Mouse (Mus musculus) kidney, postnatal 0 days (tissue): ENCODE results near the gene Hnrnpdl. TPM values are rescaled to one million over a fixed set of nuclear protein-coding genes. Genes with fewer than 3 reads are reported as not detected.

ENCODE experiments used
- ATAC-seq: fragments of 200-750 bp; cut with Nextera tagmentation; replicated peaks from 2 replicates; pipeline ENCODE4 v1.8.0; 2017; ENCODE audit warnings: low read depth, moderate number of reproducible peaks, moderate TSS enrichment, moderate library complexity; ENCODE audit not compliant: low FRiP score
- DNase-seq: peaks from one replicate; pipeline ENCODE4 v3.0.0-alpha.2; 2016; ENCODE audit warnings: low spot score
- H3K27ac ChIP-seq: fragments of 300-500 bp; sonication (generic); 2 replicates; pipeline ENCODE4 v1.5.1; 2014; ENCODE audit warnings: mild to moderate bottlenecking
- H3K27me3 ChIP-seq: fragments of 300-500 bp; sonication (generic); 2 replicates; pipeline ENCODE4 v1.6.1; 2014; ENCODE audit warnings: low read length, mixed read lengths; ENCODE audit not compliant: insufficient read depth
- H3K36me3 ChIP-seq: fragments of 300-500 bp; sonication (generic); 2 replicates; pipeline ENCODE4 v1.6.1; 2014; ENCODE audit warnings: low read length, mixed read lengths; ENCODE audit not compliant: insufficient read depth
- H3K4me1 ChIP-seq: fragments of 300-500 bp; sonication (generic); replicated peaks from 2 replicates; pipeline ENCODE4 v1.6.1; 2014; ENCODE audit warnings: antibody characterized with exemption, low read length, mixed read lengths; ENCODE audit not compliant: insufficient read depth
- H3K4me2 ChIP-seq: fragments of 300-500 bp; sonication (generic); 2 replicates; pipeline ENCODE4 v1.6.1; 2014; ENCODE audit warnings: mild to moderate bottlenecking, low read length, moderate library complexity, mixed read lengths
- H3K4me3 ChIP-seq: fragments of 300-500 bp; sonication (generic); replicated peaks from 2 replicates; pipeline ENCODE4 v1.5.1; 2014; ENCODE audit warnings: low read depth, low read length
- H3K9ac ChIP-seq: fragments of 300-500 bp; sonication (generic); 2 replicates; pipeline ENCODE4 v1.6.1; 2014; ENCODE audit warnings: low read depth, low read length
- H3K9me3 ChIP-seq: fragments of 300-500 bp; sonication (generic); replicated peaks from 2 replicates; pipeline ENCODE4 v1.6.1; 2016; ENCODE audit warnings: low read length, inconsistent platforms, mixed read lengths
- CTCF ChIP-seq: IDR thresholded peaks from 2 replicates; pipeline ENCODE4 v1.5.1; 2016; ENCODE audit warnings: antibody characterized with exemption, low read depth, mild to moderate bottlenecking, moderate library complexity
- WGBS: fragments of 180-500 bp; shearing (Covaris S2); extraction: QIAGEN DNeasy Blood & Tissue Kit; methylation state at CpG from one replicate; pipeline ENCODE4 v1.1.7; 2014; 5-methylcytosine and 5-hydroxymethylcytosine counted together
- polyA plus RNA-seq: library from polyadenylated mRNA; unstranded; fragments of >200 nt; fragmentation: Nextera tagmentation; extraction: Ambion mirVana; gene quantifications from 2 replicates; pipeline ENCODE4 v1.2.1, GENCODE M21; 2015

Hnrnpdl gene
- polyA plus RNA-seq, 1 experiment from 2014 or later = 118 TPM

DNA sequence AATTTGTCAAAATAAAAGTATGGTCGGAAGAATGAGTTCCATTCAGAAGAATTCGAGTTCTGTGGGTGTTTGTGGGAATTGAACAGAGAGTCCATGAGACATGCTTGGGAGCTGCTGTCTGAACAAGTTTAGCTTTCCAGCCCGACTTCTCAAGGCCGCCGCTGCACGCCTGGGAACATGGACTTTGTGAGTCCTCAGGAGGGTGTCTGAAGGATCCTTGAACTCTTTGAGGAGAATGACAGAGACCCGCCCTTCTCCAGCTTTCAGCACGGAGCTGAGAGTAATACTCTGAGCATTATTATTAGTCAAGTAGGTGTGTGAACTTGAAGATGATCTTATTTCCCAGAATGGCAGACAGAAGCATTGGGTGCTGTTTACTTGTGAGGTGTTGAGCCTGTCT, 3.0 kb upstream of the Hnrnpdl start:
- no peak for ATAC-seq
- H3K27ac ChIP-seq = no peak overlapping the region
- H3K36me3 ChIP-seq = no peaks in the 10 kb centered on the region
- no peaks in the 10 kb centered on the region for H3K27me3 ChIP-seq
- no peak overlapping the region for H3K9ac ChIP-seq
- no peak overlapping the region for H3K4me2 ChIP-seq
- peaks cover 6% of the 10 kb centered on the region; the same call in 1 of the 2 replicates for H3K4me1 ChIP-seq
- no peak for TF ChIP-seq CTCF
- H3K4me3 ChIP-seq = no peak overlapping the region
- no peaks in the 10 kb centered on the region for H3K9me3 ChIP-seq
- DNase-seq = no peak
- WGBS = 88% methylated on average over 8 of the region's 8 CpGs

DNA sequence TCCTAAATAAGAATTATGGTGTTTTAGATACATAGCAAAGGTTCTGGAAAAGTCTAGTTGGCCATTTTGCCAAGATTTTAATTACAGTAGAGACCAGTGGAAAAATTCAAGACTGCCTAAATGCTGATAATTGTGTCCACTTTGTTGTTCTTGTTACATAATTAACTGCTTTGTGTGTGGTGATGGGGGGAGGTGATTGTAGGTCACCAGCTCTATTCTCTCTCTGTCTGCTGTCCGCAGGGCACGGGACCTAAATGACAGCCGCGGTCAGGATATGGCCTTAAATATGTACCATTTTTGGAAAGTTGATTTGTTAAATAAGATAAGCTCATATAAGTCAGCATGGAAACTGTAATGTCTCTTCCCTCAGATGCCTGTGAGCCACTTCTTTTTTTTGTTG, 1.8 kb upstream of the Hnrnpdl start:
- H3K4me2 ChIP-seq = no peak overlapping the region; the same call in 1 of the 2 replicates
- 0 out of 2 replicates have a peak, but pooled peaks cover 2% of the 10 kb centered on the region for H3K36me3 ChIP-seq
- no peak for TF ChIP-seq CTCF
- H3K4me1 ChIP-seq = peaks cover 6% of the 10 kb centered on the region; the same call in 1 of the 2 replicates
- no peak overlapping the region for H3K9ac ChIP-seq
- ATAC-seq (no peak), DNase-seq (no peak)
- no peak overlapping the region; the same call in 1 of the 2 replicates for H3K4me3 ChIP-seq
- H3K9me3 ChIP-seq = no peaks in the 10 kb centered on the region
- H3K27ac ChIP-seq = no peak overlapping the region
- no peaks in the 10 kb centered on the region for H3K27me3 ChIP-seq
- 76% methylated on average over 4 of the region's 4 CpGs for WGBS

DNA sequence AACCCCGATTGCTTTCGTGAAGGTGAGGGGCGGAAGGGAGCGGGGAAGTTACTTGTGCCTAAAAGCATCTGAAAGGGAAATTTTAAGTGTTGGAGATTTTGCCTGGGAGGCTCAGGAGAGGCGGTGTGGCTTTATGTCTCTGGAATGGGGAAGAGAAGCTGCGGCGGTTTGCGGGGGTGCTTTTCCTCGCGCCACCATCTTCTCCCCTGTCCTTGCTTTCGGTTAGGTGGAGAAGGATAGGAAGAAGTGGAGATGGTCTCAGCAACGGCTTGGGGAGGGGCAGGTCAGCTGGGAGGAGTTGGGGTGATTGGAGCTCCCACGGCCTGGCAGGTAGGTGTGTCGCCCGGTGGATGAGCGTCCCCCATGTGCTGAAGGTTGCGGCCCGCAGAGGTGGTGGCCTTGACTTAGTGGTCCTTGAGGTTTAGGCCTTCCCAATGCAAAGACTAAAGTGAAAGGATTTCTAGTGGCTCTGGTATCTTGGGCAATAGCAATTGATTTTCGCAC, 869 bp upstream of the Hnrnpdl start:
- DNase-seq (peak; percentile 53), ATAC-seq (no peak)
- peak overlapping the region; percentile 95 for H3K4me2 ChIP-seq
- peak overlapping the region; percentile 96 for H3K4me3 ChIP-seq
- no peak for TF ChIP-seq CTCF
- under 1% methylated on average over 19 of the region's 19 CpGs for WGBS
- H3K27me3 ChIP-seq = no peaks in the 10 kb centered on the region
- H3K9ac ChIP-seq = peak overlapping the region; percentile 98
- H3K9me3 ChIP-seq = no peaks in the 10 kb centered on the region
- H3K27ac ChIP-seq = peak overlapping the region; percentile 99
- H3K4me1 ChIP-seq = peaks cover 6% of the 10 kb centered on the region; the same call in 1 of the 2 replicates
- peaks cover 5% of the 10 kb centered on the region; the same call in 1 of the 2 replicates for H3K36me3 ChIP-seq

DNA sequence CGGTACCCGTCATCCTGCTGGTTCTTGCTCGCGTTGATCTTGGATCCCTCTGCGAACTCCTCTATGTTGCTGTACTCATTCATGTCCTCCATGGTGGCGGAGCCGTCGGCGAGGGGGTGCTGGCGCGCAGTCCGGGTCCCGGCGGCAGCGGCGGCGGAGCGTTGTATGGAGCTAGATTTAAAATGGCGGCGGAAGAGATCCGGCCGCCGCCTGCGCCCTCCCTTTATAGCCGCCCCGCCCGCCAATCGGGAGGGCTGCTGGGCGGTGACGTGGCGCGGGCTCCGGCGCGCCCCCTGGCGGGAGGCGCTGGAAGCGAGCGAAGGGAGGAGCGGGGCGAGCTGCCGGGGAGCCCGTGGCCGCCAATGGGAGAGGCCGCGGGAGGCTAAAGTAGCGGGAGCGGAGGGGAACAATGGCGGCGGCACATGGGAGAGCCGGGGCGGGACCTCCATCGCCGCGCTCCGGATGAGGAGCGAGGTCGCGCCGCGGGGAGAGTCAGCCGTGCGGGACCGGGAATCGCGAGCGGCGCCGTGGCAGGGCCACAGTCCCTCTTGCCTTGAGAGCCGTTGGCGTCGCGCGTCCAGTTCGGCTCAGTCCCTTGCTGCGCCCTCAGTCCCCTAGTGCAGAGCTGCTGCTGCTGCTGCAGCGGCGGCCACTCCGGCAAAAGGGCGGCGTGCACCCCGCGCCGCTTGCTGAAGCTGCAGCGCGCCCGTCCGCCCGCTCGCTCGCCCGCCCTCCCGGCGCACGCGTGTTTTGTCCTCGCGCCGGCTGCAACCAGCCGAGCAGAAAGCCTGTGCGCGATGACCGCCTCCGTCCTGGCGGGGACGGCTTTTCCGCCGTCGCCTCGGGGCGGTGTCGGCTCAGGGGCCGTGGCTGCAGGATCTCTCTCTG, 506 bp downstream of the Hnrnpdl start:
- peaks cover 4% of the 10 kb centered on the region; the same call in 1 of the 2 replicates for H3K4me1 ChIP-seq
- peak; percentile 72 for ATAC-seq
- peak; percentile 95 for DNase-seq
- peaks cover 17% of the 10 kb centered on the region for H3K36me3 ChIP-seq
- H3K27me3 ChIP-seq = no peaks in the 10 kb centered on the region
- H3K9ac ChIP-seq = peak overlapping the region; percentile 98
- H3K9me3 ChIP-seq = no peaks in the 10 kb centered on the region
- H3K27ac ChIP-seq = peak overlapping the region; percentile 99
- TF ChIP-seq CTCF = peak; percentile 94
- peak overlapping the region; percentile 96 for H3K4me3 ChIP-seq
- H3K4me2 ChIP-seq = peak overlapping the region; percentile 95
- WGBS = under 1% methylated on average over 84 of the region's 113 CpGs

DNA sequence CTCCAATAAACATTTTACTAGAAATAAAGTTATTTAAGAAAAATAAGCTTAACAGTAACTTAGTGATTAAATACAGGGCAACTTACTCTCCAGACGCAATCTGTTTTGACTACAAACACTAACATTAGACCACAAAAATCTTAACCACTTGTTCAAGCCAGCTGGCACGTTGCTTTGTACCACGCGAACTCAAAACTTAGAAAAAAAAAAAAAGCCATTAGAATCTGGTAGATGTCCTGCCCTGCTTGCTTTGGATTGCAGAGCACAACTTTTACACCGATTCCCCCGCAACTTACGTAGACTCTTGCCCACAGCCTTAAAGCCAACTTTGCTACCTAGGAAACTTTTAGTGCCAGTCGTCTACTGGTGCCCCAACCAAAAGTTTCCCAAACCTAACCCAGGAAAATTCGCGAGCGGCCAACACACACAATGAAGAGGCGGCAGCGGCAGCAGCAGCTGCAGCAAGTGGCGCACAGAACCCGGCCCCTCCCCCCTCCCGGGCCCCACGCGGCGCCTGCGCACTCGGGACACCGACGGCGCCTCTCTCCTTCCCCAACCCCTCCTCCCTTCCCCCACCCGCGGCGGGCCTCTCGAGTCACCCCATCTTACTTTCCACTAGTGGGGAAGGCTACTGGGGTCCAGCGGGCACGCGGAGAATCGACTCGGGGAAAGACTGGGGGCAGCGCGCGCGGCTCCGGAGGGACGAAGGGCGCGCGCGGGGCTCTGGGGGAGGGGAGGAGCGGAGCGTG, 1.3 kb downstream of the Hnrnpdl start:
- TF ChIP-seq CTCF = no peak
- H3K9ac ChIP-seq = peak overlapping the region; percentile 98
- peak overlapping the region; percentile 96 for H3K4me3 ChIP-seq
- H3K4me1 ChIP-seq = no peaks in the 10 kb centered on the region
- peak; percentile 15 for ATAC-seq
- peak overlapping the region; percentile 99 for H3K27ac ChIP-seq
- peaks cover 20% of the 10 kb centered on the region for H3K36me3 ChIP-seq
- no peaks in the 10 kb centered on the region for H3K27me3 ChIP-seq
- WGBS = under 1% methylated on average over 37 of the region's 45 CpGs
- peak overlapping the region; percentile 86 for H3K4me2 ChIP-seq
- peak; percentile 87 for DNase-seq
- no peaks in the 10 kb centered on the region for H3K9me3 ChIP-seq

DNA sequence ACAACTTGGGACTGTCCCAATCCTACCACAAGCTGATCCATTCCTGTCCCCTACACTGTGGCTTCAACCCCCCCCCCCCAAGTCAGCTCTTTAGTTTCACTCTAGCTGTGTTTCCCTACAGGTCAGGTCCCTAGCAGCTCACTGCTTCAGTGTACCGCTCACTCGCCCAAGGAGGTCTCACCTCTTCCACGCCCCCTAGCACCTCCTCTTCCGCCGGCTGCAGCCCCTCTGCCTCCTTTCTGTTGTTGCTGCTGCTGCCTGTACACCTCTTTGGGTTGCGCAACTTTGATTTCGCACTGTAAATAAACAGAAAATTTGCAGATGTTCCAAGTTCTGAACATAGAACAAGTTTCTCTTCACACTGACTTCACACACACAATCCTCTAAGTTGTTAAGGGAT, 2.8 kb downstream of the Hnrnpdl start:
- 0 out of 2 replicates have a peak overlapping the region, but pooled peaks have one; percentile 27 for H3K9ac ChIP-seq
- ATAC-seq = no peak
- TF ChIP-seq CTCF = no peak
- H3K4me2 ChIP-seq = peak overlapping the region; percentile 86
- no peak overlapping the region for H3K27ac ChIP-seq
- H3K9me3 ChIP-seq = no peaks in the 10 kb centered on the region
- peak; percentile 43 for DNase-seq
- H3K4me3 ChIP-seq = peak overlapping the region; percentile 96
- no peaks in the 10 kb centered on the region for H3K4me1 ChIP-seq
- peaks cover 26% of the 10 kb centered on the region for H3K36me3 ChIP-seq
- no peaks in the 10 kb centered on the region for H3K27me3 ChIP-seq
- 5% methylated on average over 7 of the region's 7 CpGs for WGBS
